Mouse (Mus musculus) small intestine, adult 2 months (tissue): ENCODE data around the gene Hoxb1. TPM values are rescaled to one million over a fixed set of nuclear protein-coding genes. Genes with fewer than 3 reads are reported as not detected.

Source experiments
- H3K27ac ChIP-seq: fragments of 200-500 bp; 2 replicates; pipeline ENCODE4 v1.5.1; 2012; ENCODE audit warnings: low read depth, low read length, control low read depth, inconsistent platforms; ENCODE audit not compliant: insufficient read depth
- H3K27me3 ChIP-seq: fragments of 200-500 bp; 2 replicates; pipeline ENCODE4 v1.6.1; 2012; ENCODE audit warnings: mild to moderate bottlenecking, moderate library complexity, low read length, inconsistent platforms; ENCODE audit not compliant: control insufficient read depth, insufficient read depth
- H3K36me3 ChIP-seq: fragments of 200-500 bp; 2 replicates; pipeline ENCODE4 v1.6.1; 2012; ENCODE audit warnings: mild to moderate bottlenecking, low read length, control low read depth, inconsistent platforms; ENCODE audit not compliant: control insufficient read depth, insufficient read depth
- H3K4me1 ChIP-seq: fragments of 200-500 bp; 2 replicates; pipeline ENCODE4 v1.6.1; 2012; ENCODE audit warnings: low read length, inconsistent platforms, mixed read lengths; ENCODE audit not compliant: control insufficient read depth, insufficient read depth, insufficient read length
- H3K4me3 ChIP-seq: fragments of 200-500 bp; 2 replicates; pipeline ENCODE4 v1.5.1; 2012; ENCODE audit warnings: low read depth, mild to moderate bottlenecking, control low read depth, inconsistent platforms, low read length, moderate library complexity
- CTCF ChIP-seq: fragments of 200-500 bp; IDR thresholded peaks from 2 replicates; pipeline ENCODE4 v1.5.1; 2012; ENCODE audit warnings: low read depth, mild to moderate bottlenecking, control low read depth, inconsistent platforms, low read length, moderate library complexity, mixed read lengths; ENCODE audit not compliant: insufficient replicate concordance, insufficient read length; ENCODE audit errors: extremely low read depth
- POLR2A ChIP-seq: fragments of 200-500 bp; IDR thresholded peaks from 2 replicates; pipeline ENCODE4 v1.6.1; 2012; ENCODE audit warnings: low read depth, mild to moderate bottlenecking, control low read depth, inconsistent platforms, low read length, moderate library complexity
- WGBS: fragments of 180-500 bp; shearing (Covaris S2); methylation state at CpG from one replicate; pipeline ENCODE4 v1.1.7; 2018; 5-methylcytosine and 5-hydroxymethylcytosine counted together
- polyA plus RNA-seq: library from polyadenylated mRNA; depleted of rRNA; stranded (reverse); fragments of >200 nt; gene quantifications from 2 replicates; pipeline ENCODE4 v1.2.3, GENCODE M21; 2012

The Hoxb1 gene
- polyA plus RNA-seq, 1 experiment, result not detected

GRCm38 (mm10) chr11:96397806-96398335, 32.3 kb downstream of the Hoxb1 start:
- WGBS, result 22% methylated on average over 7 of the region's 7 CpGs
- H3K27ac ChIP-seq, result 0 out of 2 replicates have a peak overlapping the region, but pooled peaks have one; percentile 7
- H3K4me1 ChIP-seq, result peaks cover 6% of the 10 kb centered on the region
- no peaks in the 10 kb centered on the region for H3K36me3 ChIP-seq
- no peak for TF ChIP-seq POLR2A
- TF ChIP-seq CTCF, result no peak
- H3K27me3 ChIP-seq, result no peaks in the 10 kb centered on the region
- H3K4me3 ChIP-seq, result no peak overlapping the region

DNA sequence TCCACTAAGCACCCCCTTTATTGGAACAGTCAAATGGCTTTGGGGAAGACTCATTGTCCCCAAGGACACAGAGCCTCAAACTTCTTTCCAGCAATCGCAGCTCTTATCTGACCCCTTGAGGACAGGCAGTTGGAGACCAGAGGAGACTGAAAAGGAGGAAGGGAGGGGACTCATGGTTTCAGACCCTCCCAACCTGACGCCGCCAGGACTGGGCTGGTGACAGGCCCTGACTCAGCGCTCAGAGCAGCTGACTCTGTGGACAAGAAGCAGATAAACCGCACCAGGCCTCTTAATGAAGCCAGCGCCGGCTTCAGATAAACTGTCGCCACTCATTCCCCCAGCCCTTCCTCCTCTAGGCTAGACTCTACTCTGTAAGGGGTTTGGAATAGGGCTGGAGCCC, 34.4 kb downstream of the Hoxb1 start:
- Histone ChIP-seq H3K36me3 (no peaks in the 10 kb centered on the region), H3K4me1 (peaks cover 6% of the 10 kb centered on the region), H3K27ac (no peak overlapping the region), H3K4me3 (no peak overlapping the region), H3K27me3 (no peaks in the 10 kb centered on the region)
- TF ChIP-seq CTCF (no peak), POLR2A (no peak)
- WGBS, result 58% methylated on average over 8 of the region's 8 CpGs

DNA sequence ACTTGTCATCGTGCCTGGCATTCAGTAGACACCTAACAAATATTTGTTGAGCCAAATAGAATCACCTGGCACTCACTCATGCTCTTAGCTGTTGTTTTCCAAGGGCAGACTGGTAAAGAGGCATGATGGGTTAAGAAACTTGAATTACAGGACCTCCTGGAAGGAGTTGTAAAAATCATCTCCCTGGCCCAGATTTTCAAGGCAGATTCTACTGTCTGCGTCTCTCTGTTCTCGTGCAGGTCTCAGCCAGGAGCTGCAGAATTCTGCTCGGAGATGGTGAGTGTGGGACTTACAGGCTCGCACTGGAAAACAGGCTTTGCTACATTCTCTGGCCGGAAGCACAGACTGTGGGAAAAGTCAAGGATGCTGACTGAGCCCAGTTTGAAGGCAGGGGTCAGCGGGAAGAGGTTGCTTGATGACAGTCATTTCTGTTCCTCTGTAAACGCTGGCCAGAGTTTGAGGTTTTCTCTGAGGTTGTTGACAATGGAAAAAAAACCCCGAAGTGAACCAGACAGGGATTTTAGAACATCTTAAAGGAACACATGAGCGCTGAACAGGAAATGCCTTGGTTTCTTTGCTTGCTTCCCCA, 38.6 kb downstream of the Hoxb1 start:
- TF ChIP-seq CTCF, result no peak
- no peak for TF ChIP-seq POLR2A
- Histone ChIP-seq H3K4me1 (no peaks in the 10 kb centered on the region), H3K27ac (peak overlapping the region; percentile 5; the same call in 1 of the 2 replicates), H3K4me3 (no peak overlapping the region), H3K36me3 (no peaks in the 10 kb centered on the region), H3K27me3 (no peaks in the 10 kb centered on the region)
- WGBS, result 39% methylated on average over 10 of the region's 10 CpGs

- no peak overlapping the region; the same call in 1 of the 2 replicates for H3K27ac ChIP-seq
- 80% methylated on average over 7 of the region's 7 CpGs for WGBS
- H3K4me3 ChIP-seq, result no peak overlapping the region
- TF ChIP-seq CTCF, result no peak
- no peak for TF ChIP-seq POLR2A
- no peaks in the 10 kb centered on the region for H3K27me3 ChIP-seq
- no peaks in the 10 kb centered on the region for H3K36me3 ChIP-seq
- H3K4me1 ChIP-seq, result no peaks in the 10 kb centered on the region
Measured at GRCm38 (mm10) chr11:96404831-96405230, 39.3 kb downstream of the Hoxb1 start.

DNA sequence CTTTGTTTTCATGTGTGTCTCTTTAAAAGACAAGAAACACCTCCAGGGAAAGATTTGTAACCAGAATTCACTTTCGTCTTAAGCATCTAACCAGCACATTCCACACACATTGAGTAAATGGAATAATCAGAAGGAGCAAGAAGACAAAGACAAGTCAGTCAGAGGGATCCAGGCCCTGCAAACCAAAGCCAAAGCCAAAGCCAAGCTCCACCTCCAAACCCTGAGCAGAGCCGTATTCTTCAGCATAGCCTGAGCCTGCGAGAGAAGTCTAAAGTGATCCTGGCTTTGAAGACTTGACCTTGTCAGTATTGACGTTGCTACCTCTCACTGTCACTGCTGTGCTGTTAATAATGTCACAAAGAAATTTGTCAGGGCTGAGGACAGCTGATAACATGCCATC, 40.0 kb downstream of the Hoxb1 start:
- no peaks in the 10 kb centered on the region for H3K36me3 ChIP-seq
- no peak overlapping the region for H3K4me3 ChIP-seq
- TF ChIP-seq POLR2A (no peak), CTCF (no peak)
- 62% methylated on average over 4 of the region's 4 CpGs for WGBS
- 0 out of 2 replicates have a peak, but pooled peaks cover 2% of the 10 kb centered on the region for H3K27me3 ChIP-seq
- H3K27ac ChIP-seq, result no peak overlapping the region
- H3K4me1 ChIP-seq, result no peaks in the 10 kb centered on the region

DNA sequence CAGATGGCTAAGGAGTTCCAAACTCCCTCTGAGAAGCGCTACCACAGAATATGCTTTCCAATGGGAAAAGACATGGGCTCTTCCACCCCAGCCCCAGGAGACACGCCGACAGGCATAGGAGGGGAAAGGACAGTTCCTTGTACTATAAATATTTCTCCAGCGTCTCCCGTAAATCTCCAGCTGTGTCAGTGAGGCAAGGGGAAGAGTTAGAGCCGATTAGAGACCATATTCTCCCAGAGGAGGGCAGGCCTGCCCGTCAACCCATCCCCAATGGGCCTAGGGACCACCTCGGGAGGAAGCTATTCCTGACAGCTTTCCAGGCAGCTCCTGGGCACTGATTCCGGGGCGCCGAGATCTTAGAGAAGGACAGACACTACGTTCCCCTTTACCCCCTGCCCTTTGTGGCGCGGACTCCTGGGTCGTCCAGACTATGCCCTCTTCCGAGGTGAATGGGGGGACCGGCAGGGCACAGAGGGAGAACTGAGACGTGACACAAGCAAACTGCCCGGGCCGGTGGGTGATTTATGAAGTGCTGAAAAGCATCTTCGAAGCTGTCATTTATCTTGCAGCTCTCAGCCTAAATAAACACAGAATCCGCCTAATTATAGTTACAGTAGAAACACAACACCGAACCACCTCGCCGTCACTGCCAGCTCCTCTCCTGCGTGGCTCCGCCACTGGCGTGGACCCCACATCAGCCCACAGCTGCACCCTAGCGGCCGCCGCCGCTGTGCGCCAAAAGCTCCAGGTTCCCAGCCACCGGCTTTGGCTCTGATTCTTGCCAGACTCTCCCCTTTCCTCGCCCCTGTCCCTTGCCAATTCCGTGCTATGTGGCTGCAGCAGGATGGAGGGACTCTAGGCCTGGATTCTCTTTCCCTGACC, 41.9 kb downstream of the Hoxb1 start:
- Histone ChIP-seq H3K27ac (no peak overlapping the region), H3K27me3 (peaks cover 7% of the 10 kb centered on the region; the same call in 1 of the 2 replicates), H3K4me3 (peak overlapping the region; percentile 14), H3K4me1 (no peaks in the 10 kb centered on the region), H3K36me3 (no peaks in the 10 kb centered on the region)
- TF ChIP-seq CTCF (peak; percentile 68; the same call in 1 of the 2 replicates), POLR2A (no peak)
- 12% methylated on average over 36 of the region's 36 CpGs for WGBS

- H3K4me3 ChIP-seq, result no peak overlapping the region
- WGBS, result 59% methylated on average over 14 of the region's 14 CpGs
Measured at GRCm38 (mm10) chr11:96408234-96409010, 42.9 kb downstream of the Hoxb1 start.

More at GRCm38 (mm10) chr11:96408234-96409010, 42.9 kb downstream of the Hoxb1 start:
- H3K4me1 ChIP-seq, result no peaks in the 10 kb centered on the region
- no peaks in the 10 kb centered on the region for H3K36me3 ChIP-seq
- no peak overlapping the region for H3K27ac ChIP-seq
- peaks cover 7% of the 10 kb centered on the region; the same call in 1 of the 2 replicates for H3K27me3 ChIP-seq
- TF ChIP-seq CTCF (no peak), POLR2A (no peak)
